Mouse (Mus musculus): ENCODE measurements around the gene Rab22a. TPM values are rescaled to one million over a fixed set of nuclear protein-coding genes. Genes with fewer than 3 reads are reported as not detected.
"Not testable (repeated sequence)": the region's sequence is repeated elsewhere in the genome, so short reads cannot be mapped to it uniquely, and the experiment has no call there.

The Rab22a gene
- polyA plus RNA-seq, 1 experiment from 2014 or later, result 32.0 TPM

GRCm38 (mm10) chr2:173705827-173706551, 46.4 kb downstream of the Rab22a start:
- Histone ChIP-seq H3K4me3 (ENCODE audit: low read length) (no peak overlapping the region), H3K36me3 (ENCODE audit: control insufficient read depth, insufficient read depth) (peaks cover 15% of the 10 kb centered on the region), H3K9me3 (replicated peaks; ENCODE audit: control insufficient read depth, low read length) (no peaks in the 10 kb centered on the region), H3K27me3 (ENCODE audit: control insufficient read depth, insufficient read depth, low read length) (no peaks in the 10 kb centered on the region), H3K9ac (ENCODE audit: low read length) (no peak overlapping the region), H3K27ac (ENCODE audit: low read length) (no peak overlapping the region), H3K4me2 (ENCODE audit: low read depth, low read length) (no peak overlapping the region), H3K4me1 (ENCODE audit: control insufficient read depth, insufficient read depth, low read length) (peaks cover 25% of the 10 kb centered on the region)
- no peak for ATAC-seq (replicated peaks; ENCODE audit: extremely low read depth, insufficient read depth, low FRiP score)
- WGBS, result 70% methylated on average over 15 of the region's 15 CpGs

DNA sequence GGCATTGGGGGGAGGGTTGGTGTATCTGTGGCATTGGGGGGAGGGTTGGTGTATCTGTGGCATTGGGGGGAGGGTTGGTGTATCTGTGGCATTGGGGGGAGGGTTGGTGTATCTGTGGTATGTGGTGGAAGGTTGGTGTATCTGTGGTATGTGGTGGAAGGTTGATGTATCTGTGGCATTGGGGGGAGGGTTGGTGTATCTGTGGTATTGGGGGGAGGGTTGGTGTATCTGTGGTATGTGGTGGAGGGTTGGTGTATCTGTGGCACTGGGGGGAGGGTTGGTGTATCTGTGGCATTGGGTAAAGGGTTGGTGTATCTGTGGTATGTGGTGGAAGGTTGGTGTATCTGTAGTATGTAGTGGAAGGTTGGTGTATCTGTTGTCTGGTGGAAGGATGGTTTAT, 48.1 kb downstream of the Rab22a start:
- not testable (repeated sequence) for H3K27me3 ChIP-seq (ENCODE audit: control insufficient read depth, insufficient read depth, low read length); H3K9me3 ChIP-seq (replicated peaks; ENCODE audit: control insufficient read depth, low read length)

GRCm38 (mm10) chr2:173710193-173710592, 50.6 kb downstream of the Rab22a start:
- Histone ChIP-seq H3K36me3 (ENCODE audit: control insufficient read depth, insufficient read depth) (peaks cover 2% of the 10 kb centered on the region), H3K4me1 (ENCODE audit: control insufficient read depth, insufficient read depth, low read length) (peaks cover 6% of the 10 kb centered on the region; the same call in 1 of the 2 replicates), H3K9ac (ENCODE audit: low read length) (no peak overlapping the region), H3K27me3 (ENCODE audit: control insufficient read depth, insufficient read depth, low read length) (no peaks in the 10 kb centered on the region), H3K4me3 (ENCODE audit: low read length) (no peak overlapping the region), H3K27ac (ENCODE audit: low read length) (no peak overlapping the region), H3K4me2 (ENCODE audit: low read depth, low read length) (no peak overlapping the region), H3K9me3 (replicated peaks; ENCODE audit: control insufficient read depth, low read length) (no peaks in the 10 kb centered on the region)
- 77% methylated on average over 6 of the region's 6 CpGs for WGBS
- ATAC-seq (replicated peaks; ENCODE audit: extremely low read depth, insufficient read depth, low FRiP score), result no peak

More for the DNA sequence above, 48.1 kb downstream of the Rab22a start:
- not testable (repeated sequence) for H3K9ac ChIP-seq (ENCODE audit: low read length); H3K4me3 ChIP-seq (ENCODE audit: low read length); ATAC-seq (replicated peaks; ENCODE audit: extremely low read depth, insufficient read depth, low FRiP score); H3K4me1 ChIP-seq (ENCODE audit: control insufficient read depth, insufficient read depth, low read length); H3K36me3 ChIP-seq (ENCODE audit: control insufficient read depth, insufficient read depth); H3K4me2 ChIP-seq (ENCODE audit: low read depth, low read length); H3K27ac ChIP-seq (ENCODE audit: low read length)

GRCm38 (mm10) chr2:173712656-173713055, 53.1 kb downstream of the Rab22a start:
- Histone ChIP-seq H3K4me1 (ENCODE audit: control insufficient read depth, insufficient read depth, low read length) (no peaks in the 10 kb centered on the region), H3K9me3 (replicated peaks; ENCODE audit: control insufficient read depth, low read length) (no peaks in the 10 kb centered on the region), H3K36me3 (ENCODE audit: control insufficient read depth, insufficient read depth) (peaks cover 2% of the 10 kb centered on the region; the same call in 1 of the 2 replicates), H3K27me3 (ENCODE audit: control insufficient read depth, insufficient read depth, low read length) (no peaks in the 10 kb centered on the region), H3K27ac (ENCODE audit: low read length) (no peak overlapping the region), H3K4me3 (ENCODE audit: low read length) (no peak overlapping the region), H3K4me2 (ENCODE audit: low read depth, low read length) (no peak overlapping the region), H3K9ac (ENCODE audit: low read length) (no peak overlapping the region)
- 63% methylated on average over 10 of the region's 10 CpGs for whole genome bisulfite sequencing
- no peak for ATAC-seq (replicated peaks; ENCODE audit: extremely low read depth, insufficient read depth, low FRiP score)

DNA sequence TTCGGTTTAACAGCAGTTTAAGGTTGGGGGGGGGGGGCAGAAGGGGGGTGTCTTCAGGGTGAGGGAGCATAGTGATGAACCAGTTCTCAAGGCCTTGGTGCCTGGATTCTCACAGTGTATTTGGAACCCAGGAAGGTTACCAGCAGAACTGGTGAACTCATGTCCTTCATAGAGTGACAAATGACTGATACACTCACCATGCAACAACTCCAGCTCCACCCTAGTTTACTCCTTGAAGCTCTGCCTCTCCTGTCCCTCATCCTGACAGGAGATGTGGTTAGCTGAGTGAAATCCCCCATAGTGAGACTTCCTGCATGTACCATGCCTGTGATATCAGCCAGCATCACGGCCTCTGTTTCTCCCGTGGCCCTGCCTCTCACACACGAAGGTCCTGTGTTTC, 53.7 kb downstream of the Rab22a start:
- Histone ChIP-seq H3K27ac (ENCODE audit: low read length) (no peak overlapping the region), H3K27me3 (ENCODE audit: control insufficient read depth, insufficient read depth, low read length) (no peaks in the 10 kb centered on the region), H3K9ac (ENCODE audit: low read length) (no peak overlapping the region), H3K4me2 (ENCODE audit: low read depth, low read length) (no peak overlapping the region), H3K36me3 (ENCODE audit: control insufficient read depth, insufficient read depth) (no peaks in the 10 kb centered on the region; the same call in 1 of the 2 replicates), H3K4me3 (ENCODE audit: low read length) (no peak overlapping the region), H3K4me1 (ENCODE audit: control insufficient read depth, insufficient read depth, low read length) (no peaks in the 10 kb centered on the region), H3K9me3 (replicated peaks; ENCODE audit: control insufficient read depth, low read length) (no peaks in the 10 kb centered on the region)
- WGBS, result 79% methylated on average over 4 of the region's 4 CpGs
- no peak for ATAC-seq (replicated peaks; ENCODE audit: extremely low read depth, insufficient read depth, low FRiP score)

DNA sequence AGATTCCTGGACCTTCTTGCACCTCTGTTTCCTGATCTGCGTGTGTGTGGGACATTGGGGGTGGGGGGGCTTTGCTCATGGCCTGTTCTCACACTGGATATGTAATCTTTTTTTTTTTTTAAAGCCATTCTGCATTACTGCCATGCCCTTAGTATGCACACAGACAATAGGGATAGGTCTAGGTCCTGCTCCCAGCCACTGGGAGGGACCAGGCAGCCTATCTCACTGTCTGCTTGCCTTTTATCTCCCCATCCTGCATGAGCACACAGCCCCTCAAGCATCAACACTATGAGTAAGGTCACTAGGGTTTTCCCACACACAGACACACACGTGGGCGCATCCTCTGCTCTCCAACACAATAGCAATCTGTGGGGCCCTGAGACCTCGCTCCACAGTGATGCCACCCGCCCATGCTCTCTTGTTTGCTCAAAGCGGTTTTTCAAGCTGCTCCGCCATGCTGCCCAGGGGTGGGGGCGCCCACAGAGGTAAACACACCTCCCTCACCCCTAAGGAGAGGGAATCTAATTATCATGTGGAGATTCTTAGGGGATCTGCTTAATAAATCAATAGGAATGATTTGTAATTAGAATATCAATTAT, 55.2 kb downstream of the Rab22a start:
- no peak overlapping the region for H3K9ac ChIP-seq (ENCODE audit: low read length)
- H3K27ac ChIP-seq (ENCODE audit: low read length), result no peak overlapping the region
- no peak for ATAC-seq (replicated peaks; ENCODE audit: extremely low read depth, insufficient read depth, low FRiP score)
- no peaks in the 10 kb centered on the region for H3K27me3 ChIP-seq (ENCODE audit: control insufficient read depth, insufficient read depth, low read length)
- H3K36me3 ChIP-seq (ENCODE audit: control insufficient read depth, insufficient read depth), result no peaks in the 10 kb centered on the region
- no peaks in the 10 kb centered on the region for H3K9me3 ChIP-seq (replicated peaks; ENCODE audit: control insufficient read depth, low read length)
- no peak overlapping the region for H3K4me2 ChIP-seq (ENCODE audit: low read depth, low read length)
- 76% methylated on average over 8 of the region's 8 CpGs for WGBS
- no peaks in the 10 kb centered on the region for H3K4me1 ChIP-seq (ENCODE audit: control insufficient read depth, insufficient read depth, low read length)
- no peak overlapping the region for H3K4me3 ChIP-seq (ENCODE audit: low read length)

GRCm38 (mm10) chr2:173716966-173717365, 57.4 kb downstream of the Rab22a start:
- no peak for ATAC-seq (replicated peaks; ENCODE audit: extremely low read depth, insufficient read depth, low FRiP score)
- WGBS, result 83% methylated on average over 5 of the region's 5 CpGs
- no peak overlapping the region for H3K4me2 ChIP-seq (ENCODE audit: low read depth, low read length)

DNA sequence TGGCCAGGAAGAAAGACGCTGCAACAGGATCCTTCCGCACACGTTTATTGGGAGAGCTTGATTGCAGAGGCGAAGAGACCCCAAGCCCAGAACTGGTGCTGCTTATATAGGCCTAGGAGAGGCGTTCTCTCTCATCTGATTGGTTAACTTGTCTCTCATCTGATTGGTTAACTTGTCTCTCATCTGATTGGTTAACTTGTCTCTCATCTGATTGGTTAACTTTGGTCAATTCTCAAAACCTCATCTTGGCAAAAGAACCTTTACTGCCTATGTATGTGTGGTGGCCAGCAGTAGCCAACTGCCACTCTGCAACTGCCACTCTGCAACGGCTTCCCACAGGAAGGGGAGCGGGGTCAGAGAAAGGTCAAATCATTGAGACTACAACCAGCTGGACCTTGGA, 59.6 kb downstream of the Rab22a start, which contains the start of gene 1700010B08Rik:
TSS of gene 1700010B08Rik (plus strand) at position 301 of the 400 bp plus-strand sequence.
- H3K9ac ChIP-seq (ENCODE audit: low read length); H3K27me3 ChIP-seq (ENCODE audit: control insufficient read depth, insufficient read depth, low read length); H3K9me3 ChIP-seq (replicated peaks; ENCODE audit: control insufficient read depth, low read length); H3K4me3 ChIP-seq (ENCODE audit: low read length); H3K4me1 ChIP-seq (ENCODE audit: control insufficient read depth, insufficient read depth, low read length); ATAC-seq (replicated peaks; ENCODE audit: extremely low read depth, insufficient read depth, low FRiP score); H3K27ac ChIP-seq (ENCODE audit: low read length); H3K36me3 ChIP-seq (ENCODE audit: control insufficient read depth, insufficient read depth); H3K4me2 ChIP-seq (ENCODE audit: low read depth, low read length): not testable (repeated sequence)
- WGBS, result 79% methylated on average over 6 of the region's 7 CpGs

More at GRCm38 (mm10) chr2:173716966-173717365, 57.4 kb downstream of the Rab22a start:
- Histone ChIP-seq H3K9me3 (replicated peaks; ENCODE audit: control insufficient read depth, low read length) (no peaks in the 10 kb centered on the region), H3K36me3 (ENCODE audit: control insufficient read depth, insufficient read depth) (no peaks in the 10 kb centered on the region), H3K27ac (ENCODE audit: low read length) (no peak overlapping the region), H3K9ac (ENCODE audit: low read length) (no peak overlapping the region), H3K27me3 (ENCODE audit: control insufficient read depth, insufficient read depth, low read length) (no peaks in the 10 kb centered on the region), H3K4me3 (ENCODE audit: low read length) (no peak overlapping the region), H3K4me1 (ENCODE audit: control insufficient read depth, insufficient read depth, low read length) (no peaks in the 10 kb centered on the region)

GRCm38 (mm10) chr2:173722251-173722857, 62.8 kb downstream of the Rab22a start:
- Histone ChIP-seq H3K9ac (ENCODE audit: low read length) (no peak overlapping the region), H3K4me2 (ENCODE audit: low read depth, low read length) (no peak overlapping the region), H3K27ac (ENCODE audit: low read length) (no peak overlapping the region), H3K9me3 (replicated peaks; ENCODE audit: control insufficient read depth, low read length) (no peaks in the 10 kb centered on the region), H3K4me1 (ENCODE audit: control insufficient read depth, insufficient read depth, low read length) (no peaks in the 10 kb centered on the region), H3K4me3 (ENCODE audit: low read length) (no peak overlapping the region), H3K27me3 (ENCODE audit: control insufficient read depth, insufficient read depth, low read length) (no peaks in the 10 kb centered on the region), H3K36me3 (ENCODE audit: control insufficient read depth, insufficient read depth) (no peaks in the 10 kb centered on the region)
- WGBS, result 58% methylated on average over 11 of the region's 11 CpGs
- no peak for ATAC-seq (replicated peaks; ENCODE audit: extremely low read depth, insufficient read depth, low FRiP score)

All from heart, embryonic 16.5 days (tissue).